Mouse (Mus musculus) T-helper 17 cell (primary cell): ENCODE data around the gene Obp2b.

Experiments
- in situ Hi-C, 2 experiments: fragments of 300-600 bp; cut with MboI, MseI; formaldehyde crosslinking; loops; 1 replicate in 1 of 2; 2 replicates in 1 of 2; pipeline ENCODE4 v1.15.1; 2025; ENCODE audit warnings: high pct_unique_total_duplicates in 2 of 2

Obp2b gene

GRCm38 (mm10) chr2:25776717-25777116, 39.9 kb downstream of the Obp2b start, which contains the start of gene Lcn11:
Lcn11 (plus strand) TSS chr2:25777017.
- in situ Hi-C loops, result no loop called here

GRCm38 (mm10) chr2:25779076-25779475, 42.3 kb downstream of the Obp2b start:
- in situ Hi-C loops, result no loop called here

DNA sequence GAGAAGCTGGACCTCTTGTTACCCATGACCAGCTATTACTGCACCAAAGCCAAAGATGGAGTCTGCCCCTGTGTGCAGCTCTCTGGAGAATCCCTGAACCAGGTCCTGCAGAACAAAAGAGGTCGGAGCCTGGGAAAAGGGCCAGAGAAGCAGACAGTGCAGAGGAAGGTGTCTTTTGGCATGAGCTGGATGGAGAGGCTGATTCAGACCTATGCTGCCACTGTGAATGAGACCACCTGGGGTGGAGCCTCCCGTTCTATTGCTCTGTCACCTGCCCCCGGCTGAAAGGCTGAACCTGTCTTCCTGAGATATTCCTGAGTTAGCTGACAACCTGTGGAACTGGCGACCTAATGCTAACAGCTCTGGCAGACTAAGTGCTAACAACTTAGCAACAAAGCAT, 44.1 kb downstream of the Obp2b start:
- in situ Hi-C loops, result loop anchor here in 1 of 2 experiments (10.0 kb wide), 1 partner anchor 666 kb away; no protein-coding TSS in a partner anchor

GRCm38 (mm10) chr2:25781957-25782356, 45.1 kb downstream of the Obp2b start, which contains the start of gene Gm13539:
Gm13539 (plus strand) TSS chr2:25782257.
- in situ Hi-C loops, result loop anchor here in 1 of 2 experiments (10.0 kb wide), 1 partner anchor 667 kb away; no protein-coding TSS in a partner anchor

GRCm38 (mm10) chr2:25785573-25786322, 48.9 kb downstream of the Obp2b start:
- in situ Hi-C loops, result loop anchor here in 1 of 2 experiments (10.0 kb wide), 1 partner anchor 671 kb away; no protein-coding TSS in a partner anchor

GRCm38 (mm10) chr2:25789092-25789491, 52.3 kb downstream of the Obp2b start:
- in situ Hi-C loops, result loop anchor here in 1 of 2 experiments (10.0 kb wide), 1 partner anchor 674 kb away; no protein-coding TSS in a partner anchor
